Mouse (Mus musculus) E14TG2a.4 (cell line): ENCODE data around the gene Ext2.
A peak's percentile ranks its signal among the peaks of the same experiment; 100 is the strongest.

Source experiments
- CTCF ChIP-seq: conservative IDR thresholded peaks from 2 replicates; pipeline ENCODE4 v1.5.1; 2014; ENCODE audit warnings: low read length
- NANOG ChIP-seq: IDR thresholded peaks from 2 replicates; pipeline ENCODE4 v1.6.1; 2014; ENCODE audit warnings: borderline replicate concordance, low read length, mixed read lengths
- POU5F1 ChIP-seq: IDR thresholded peaks from 2 replicates; pipeline ENCODE4 v1.6.1; 2014; ENCODE audit warnings: low read length, borderline replicate concordance

- TF ChIP-seq CTCF: peak; percentile 11; the same call in 1 of the 2 replicates
- no peak for TF ChIP-seq NANOG
- no peak for TF ChIP-seq POU5F1
These were observed 15.7 kb downstream of the Ext2 start for GRCm38 (mm10) chr2:93806487-93807201.
